In the genomic region with DNA sequence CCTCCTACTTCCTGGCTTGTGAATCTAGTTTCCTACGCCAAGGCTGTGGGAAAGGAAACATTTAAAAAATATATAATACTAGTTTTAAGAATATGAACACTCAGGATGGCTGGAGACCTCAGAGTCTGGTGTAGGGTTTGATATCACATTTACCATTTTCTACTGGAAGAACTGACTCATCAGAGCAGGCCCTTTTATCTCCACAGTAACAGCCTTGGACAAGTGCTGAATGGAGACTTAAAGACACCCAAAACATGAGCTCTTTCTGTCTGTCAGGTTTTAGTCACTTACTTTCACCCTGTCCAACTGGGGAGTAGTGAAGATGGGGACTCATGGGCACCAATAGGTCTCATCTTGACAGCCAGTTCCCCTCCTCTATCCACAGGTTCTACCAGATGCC, we compare ENCODE assay signal across 21 mouse cellular contexts.
DNase-seq lines count a peak whose midpoint lies in the region; ATAC-seq lines count a peak whose summit lies in the region.
"Had no signal": no experiment of that assay in that cellular context is flagged by ENCODE, and none has a peak within 500 bp of the region (broad histone marks: within the 10 kb centered on the region; RNA-seq: fewer than 3 reads in every experiment).

No protein-coding gene starts in this region.

- no peak overlapping the region for H3K9ac ChIP-seq in embryonic facial prominence, embryonic 14.5 days (ENCODE audit: low read depth, low read length)
- H3K9ac ChIP-seq: embryonic facial prominence, embryonic 13.5 days; forebrain, embryonic 13.5 days; forebrain, embryonic 15.5 days; forebrain, postnatal 0 days had no signal

- no peak overlapping the region for H3K4me3 ChIP-seq in embryonic facial prominence, embryonic 14.5 days (ENCODE audit: low read depth, low read length)
- no peak overlapping the region for H3K4me3 ChIP-seq in embryonic facial prominence, embryonic 10.5 days
- H3K4me3 ChIP-seq: embryonic facial prominence, embryonic 13.5 days; forebrain, embryonic 13.5 days; forebrain, embryonic 15.5 days had no signal

- ATAC-seq in embryonic facial prominence, embryonic 14.5 days (ENCODE audit: low read depth), result no peak
- ATAC-seq: CD4-positive, CD25-positive, alpha-beta regulatory T cell, adult 4 months; forebrain, embryonic 13.5 days; forebrain, embryonic 15.5 days; forebrain, postnatal 0 days had no signal

- H3K4me1 ChIP-seq in embryonic facial prominence, embryonic 14.5 days (ENCODE audit: control insufficient read depth, insufficient read depth, low read length), result no peaks in the 10 kb centered on the region
- no peaks in the 10 kb centered on the region for H3K4me1 ChIP-seq in embryonic facial prominence, embryonic 10.5 days
- H3K4me1 ChIP-seq: embryonic facial prominence, embryonic 13.5 days; forebrain, embryonic 13.5 days; forebrain, embryonic 15.5 days had no signal

- H3K27me3 ChIP-seq in embryonic facial prominence, embryonic 14.5 days (replicated peaks; ENCODE audit: control insufficient read depth, insufficient read depth, low read length), result no peaks in the 10 kb centered on the region
- H3K27me3 ChIP-seq in embryonic facial prominence, embryonic 10.5 days (replicated peaks; ENCODE audit: low read depth, poor library complexity, severe bottlenecking), result no peaks in the 10 kb centered on the region
- H3K27me3 ChIP-seq: CH12.LX; embryonic facial prominence, embryonic 13.5 days; forebrain, embryonic 13.5 days; forebrain, embryonic 15.5 days had no signal

- H3K9me3 ChIP-seq in embryonic facial prominence, embryonic 14.5 days (ENCODE audit: control insufficient read depth, low read length), result peaks cover 16% of the 10 kb centered on the region
- H3K9me3 ChIP-seq in embryonic facial prominence, embryonic 10.5 days, result peaks cover 4% of the 10 kb centered on the region; the same call in 1 of the 2 replicates
- H3K9me3 ChIP-seq: forebrain, embryonic 13.5 days had no signal

- H3K4me2 ChIP-seq in embryonic facial prominence, embryonic 14.5 days (ENCODE audit: low read depth, low read length), result no peak overlapping the region
- H3K4me2 ChIP-seq: embryonic facial prominence, embryonic 13.5 days; forebrain, embryonic 13.5 days; forebrain, embryonic 15.5 days had no signal

- WGBS in embryonic facial prominence, embryonic 14.5 days, result 85% methylated on average over 1 of the region's 1 CpGs
- 89% methylated on average over 1 of the region's 1 CpGs for WGBS in embryonic facial prominence, embryonic 10.5 days

- no peak overlapping the region for H3K27ac ChIP-seq in embryonic facial prominence, embryonic 14.5 days (replicated peaks; ENCODE audit: low read depth, low read length)
- H3K27ac ChIP-seq in embryonic facial prominence, embryonic 10.5 days (replicated peaks), result no peak overlapping the region
- H3K27ac ChIP-seq: embryonic facial prominence, embryonic 13.5 days; forebrain, embryonic 13.5 days; forebrain, embryonic 15.5 days had no signal

- no peaks in the 10 kb centered on the region for H3K36me3 ChIP-seq in embryonic facial prominence, embryonic 14.5 days (ENCODE audit: control insufficient read depth, insufficient read depth, low read length)
- no peaks in the 10 kb centered on the region for H3K36me3 ChIP-seq in embryonic facial prominence, embryonic 10.5 days (replicated peaks)
- H3K36me3 ChIP-seq: embryonic facial prominence, embryonic 13.5 days; forebrain, embryonic 15.5 days; G1E had no signal

- DNase-seq in adrenal gland, adult (ENCODE audit: inconsistent age in 2 of 2, low spot score in 1 of 2), result peak; percentile 22 to 68
- DNase-seq in adrenal gland, adult 8-10 months, result no peak
- DNase-seq in embryonic facial prominence, embryonic 14.5 days (ENCODE audit: low spot score), result peak; percentile 11
- no peak for DNase-seq in embryonic facial prominence, embryonic 10.5 days (ENCODE audit: low spot score)
- DNase-seq in 416B (ENCODE audit: low read depth), result peak; percentile 68
- DNase-seq in induced T-regulatory cell, adult 2 months (ENCODE audit: low read depth), result peak; percentile 16
- no peak for DNase-seq in B cell, adult 2 months
- DNase-seq in cerebellum, adult 9-10 months, result no peak
- DNase-seq: adrenal gland, postnatal 25 days; cerebellum, adult 11 months; cerebellum, adult 18-20 months; cerebellum, adult 8-10 months; cerebellum, postnatal 10 days; cerebellum, postnatal 25 days; forebrain, postnatal 0 days had no signal

Comparison
In these comparisons a context has a peak if more than half of its experiments do, and no peak if none do; other contexts are left out.
1. DNase-seq: peak in adrenal gland, adult (2 of 2), embryonic facial prominence, embryonic 14.5 days (single experiment), 416B (single experiment) and induced T-regulatory cell, adult 2 months (single experiment); none in adrenal gland, adult 8-10 months (single experiment), embryonic facial prominence, embryonic 10.5 days (single experiment), B cell, adult 2 months (0 of 2) and cerebellum, adult 9-10 months (single experiment).